Mouse (Mus musculus) right cerebral cortex, postnatal 4 days (tissue): ENCODE results near the gene Dedd.
"Not testable (repeated sequence)": the region's sequence is repeated elsewhere in the genome, so short reads cannot be mapped to it uniquely, and the experiment has no call there.

Source experiments
- DNase-seq: peaks from one replicate; pipeline ENCODE4 v3.0.0-alpha.2; 2022

The Dedd gene

GRCm38 (mm10) chr1:171328839-171329432 is at the start of gene Dedd:
TSS of gene Dedd (plus strand) at chr1:171329145.
- peak; percentile 88 for DNase-seq

- no peak for DNase-seq
These were observed 49.2 kb upstream of the Dedd start for GRCm38 (mm10) chr1:171279721-171280120.

GRCm38 (mm10) chr1:171280250-171280915 is 48.6 kb upstream of the Dedd start:
- no peak for DNase-seq

- peak; percentile 75 for DNase-seq
These were observed 47.9 kb upstream of the Dedd start, which contains the start of gene Ppox for GRCm38 (mm10) chr1:171280916-171281527. TSS of gene Ppox (minus strand) at chr1:171281186.

GRCm38 (mm10) chr1:171281528-171281923 is 47.4 kb upstream of the Dedd start:
- peak; percentile 75 for DNase-seq

- no peak for DNase-seq
These were observed 46.7 kb upstream of the Dedd start for GRCm38 (mm10) chr1:171282086-171282805.

GRCm38 (mm10) chr1:171283188-171284160 is 45.5 kb upstream of the Dedd start:
- DNase-seq: no peak

- DNase-seq: no peak
These were observed 44.5 kb upstream of the Dedd start for GRCm38 (mm10) chr1:171284491-171284890.

GRCm38 (mm10) chr1:171285096-171285892 is 43.7 kb upstream of the Dedd start:
- no peak for DNase-seq

GRCm38 (mm10) chr1:171286517-171286916 is 42.4 kb upstream of the Dedd start:
- no peak for DNase-seq

- peak; percentile 93 for DNase-seq
These were observed 41.5 kb upstream of the Dedd start, which contains the start of gene Usp21 for GRCm38 (mm10) chr1:171287136-171288081. TSS of gene Usp21 (minus strand) at chr1:171287991.

GRCm38 (mm10) chr1:171288328-171288727 is 40.6 kb upstream of the Dedd start:
- DNase-seq: no peak

GRCm38 (mm10) chr1:171293351-171293750 is 35.6 kb upstream of the Dedd start:
- DNase-seq: no peak

- no peak for DNase-seq
These were observed 35.0 kb upstream of the Dedd start for GRCm38 (mm10) chr1:171293906-171294297.

GRCm38 (mm10) chr1:171294298-171295062 is 34.5 kb upstream of the Dedd start, which contains the start of gene Ufc1:
TSS of gene Ufc1 (minus strand) at chr1:171295024.
- DNase-seq: peak; percentile 74

GRCm38 (mm10) chr1:171295063-171295402 is 33.9 kb upstream of the Dedd start:
- no peak for DNase-seq

GRCm38 (mm10) chr1:171298226-171298625 is 30.7 kb upstream of the Dedd start:
- DNase-seq: no peak

GRCm38 (mm10) chr1:171306157-171306556 is 22.8 kb upstream of the Dedd start:
- DNase-seq: not testable (repeated sequence)

GRCm38 (mm10) chr1:171309321-171309720 is 19.6 kb upstream of the Dedd start:
- no peak for DNase-seq
